Mouse (Mus musculus) neural tube, embryonic 11.5 days (tissue): ENCODE results near the gene Kat5. TPM values are rescaled to one million over a fixed set of nuclear protein-coding genes. Genes with fewer than 3 reads are reported as not detected.

ENCODE experiments used
- ATAC-seq: fragments of 200-750 bp; cut with Nextera tagmentation; 2 replicates; pipeline ENCODE4 v1.8.0; 2017; ENCODE audit warnings: moderate number of reproducible peaks, mild to moderate bottlenecking, moderate TSS enrichment, moderate library complexity; ENCODE audit not compliant: insufficient read depth, low FRiP score, low TSS enrichment
- DNase-seq: peaks from one replicate; pipeline ENCODE4 v3.0.0-alpha.2; 2015; ENCODE audit warnings: low spot score
- H3K27ac ChIP-seq: fragments of 300-500 bp; sonication (generic); 2 replicates; pipeline ENCODE4 v1.5.1; 2014; ENCODE audit warnings: low read depth, mild to moderate bottlenecking, low read length
- H3K27me3 ChIP-seq: fragments of 300-500 bp; sonication (generic); 2 replicates; pipeline ENCODE4 v1.6.1; 2014; ENCODE audit warnings: mild to moderate bottlenecking, low read length, mixed read lengths; ENCODE audit not compliant: control insufficient read depth, insufficient read depth
- H3K36me3 ChIP-seq: fragments of 300-500 bp; sonication (generic); 2 replicates; pipeline ENCODE4 v1.6.1; 2014; ENCODE audit warnings: mild to moderate bottlenecking, low read length, moderate library complexity, mixed read lengths; ENCODE audit not compliant: control insufficient read depth, insufficient read depth
- H3K4me1 ChIP-seq: fragments of 300-500 bp; sonication (generic); 2 replicates; pipeline ENCODE4 v1.6.1; 2014; ENCODE audit warnings: low read length, mixed read lengths; ENCODE audit not compliant: control insufficient read depth, insufficient read depth
- H3K4me2 ChIP-seq: fragments of 300-500 bp; sonication (generic); 2 replicates; pipeline ENCODE4 v1.6.1; 2014; ENCODE audit warnings: low read depth, mild to moderate bottlenecking, moderate library complexity
- H3K4me3 ChIP-seq: fragments of 300-500 bp; sonication (generic); 2 replicates; pipeline ENCODE4 v1.5.1; 2014; ENCODE audit warnings: low read depth, low read length
- H3K9ac ChIP-seq: fragments of 300-500 bp; sonication (generic); 2 replicates; pipeline ENCODE4 v1.6.1; 2014; ENCODE audit warnings: mild to moderate bottlenecking, low read length
- H3K9me3 ChIP-seq: fragments of 300-500 bp; sonication (generic); 2 replicates; pipeline ENCODE4 v1.6.1; 2016; ENCODE audit warnings: low read length; ENCODE audit not compliant: control insufficient read depth
- WGBS: fragments of 180-500 bp; shearing (Covaris S2); extraction: QIAGEN DNeasy Blood & Tissue Kit; methylation state at CpG from one replicate; pipeline ENCODE4 v1.1.7; 2014; 5-methylcytosine and 5-hydroxymethylcytosine counted together
- polyA plus RNA-seq: library from polyadenylated mRNA; unstranded; fragments of >200 nt; fragmentation: Nextera tagmentation; extraction: Ambion mirVana; gene quantifications from 2 replicates; pipeline ENCODE4 v1.2.1, GENCODE M21; 2014

Gene Kat5
- polyA plus RNA-seq, 1 experiment from 2014 or later: 36.3 TPM

- no peak for DNase-seq
- WGBS: 88% methylated on average over 32 of the region's 32 CpGs
- no peak for ATAC-seq
- no peak overlapping the region for H3K4me2 ChIP-seq
- H3K27me3 ChIP-seq: peaks cover 11% of the 10 kb centered on the region
- H3K36me3 ChIP-seq: 0 out of 2 replicates have a peak, but pooled peaks cover 2% of the 10 kb centered on the region
- H3K9me3 ChIP-seq: no peaks in the 10 kb centered on the region
- no peak overlapping the region for H3K27ac ChIP-seq
- H3K4me3 ChIP-seq: no peak overlapping the region
- H3K4me1 ChIP-seq: peaks cover 8% of the 10 kb centered on the region; the same call in 1 of the 2 replicates
- H3K9ac ChIP-seq: no peak overlapping the region
Observed at GRCm38 (mm10) chr19:5570353-5571246, 39.4 kb downstream of the Kat5 start.

GRCm38 (mm10) chr19:5569521-5569920 lies 40.5 kb downstream of the Kat5 start:
- Histone ChIP-seq H3K27ac (no peak overlapping the region), H3K4me3 (no peak overlapping the region), H3K4me1 (peaks cover 8% of the 10 kb centered on the region; the same call in 1 of the 2 replicates), H3K27me3 (peaks cover 13% of the 10 kb centered on the region), H3K9ac (peak overlapping the region; percentile 29; the same call in 1 of the 2 replicates), H3K4me2 (no peak overlapping the region), H3K9me3 (no peaks in the 10 kb centered on the region), H3K36me3 (0 out of 2 replicates have a peak, but pooled peaks cover 2% of the 10 kb centered on the region)
- 87% methylated on average over 10 of the region's 10 CpGs for WGBS
- DNase-seq: no peak
- ATAC-seq: no peak

- no peaks in the 10 kb centered on the region for H3K9me3 ChIP-seq
- H3K4me1 ChIP-seq: peaks cover 8% of the 10 kb centered on the region; the same call in 1 of the 2 replicates
- peak overlapping the region; percentile 68 for H3K4me3 ChIP-seq
- H3K27me3 ChIP-seq: peaks cover 17% of the 10 kb centered on the region
- ATAC-seq (peak; percentile 29; the same call in 1 of the 2 replicates), DNase-seq (peak; percentile 84)
- no peak overlapping the region for H3K27ac ChIP-seq
- 9% methylated on average over 27 of the region's 27 CpGs for WGBS
- H3K36me3 ChIP-seq: 0 out of 2 replicates have a peak, but pooled peaks cover 2% of the 10 kb centered on the region
- peak overlapping the region; percentile 96 for H3K4me2 ChIP-seq
- H3K9ac ChIP-seq: peak overlapping the region; percentile 77
Observed at GRCm38 (mm10) chr19:5568470-5569140, 41.4 kb downstream of the Kat5 start.

- DNase-seq (peak; percentile 92), ATAC-seq (peak; percentile 82)
- H3K27me3 ChIP-seq: peaks cover 19% of the 10 kb centered on the region
- H3K4me3 ChIP-seq: peak within 1 kb of the TSS; percentile 68
- peak within 1 kb of the TSS; percentile 83 for H3K27ac ChIP-seq
- 0 out of 2 replicates have a peak, but pooled peaks cover 2% of the 10 kb centered on the region for H3K36me3 ChIP-seq
- peak within 1 kb of the TSS; percentile 77 for H3K9ac ChIP-seq
- peak within 1 kb of the TSS; percentile 96 for H3K4me2 ChIP-seq
- no peaks in the 10 kb centered on the region for H3K9me3 ChIP-seq
- H3K4me1 ChIP-seq: peaks cover 8% of the 10 kb centered on the region; the same call in 1 of the 2 replicates
- WGBS: under 1% methylated on average over 85 of the region's 102 CpGs
Observed at GRCm38 (mm10) chr19:5567534-5568469, 42.2 kb downstream of the Kat5 start, which contains the start of gene Ap5b1. Gene Ap5b1, plus strand, starts transcription at chr19:5568025.

GRCm38 (mm10) chr19:5567180-5567533 lies 42.9 kb downstream of the Kat5 start:
- Histone ChIP-seq H3K4me2 (peak overlapping the region; percentile 96), H3K4me1 (peaks cover 8% of the 10 kb centered on the region; the same call in 1 of the 2 replicates), H3K4me3 (peak overlapping the region; percentile 68), H3K9me3 (no peaks in the 10 kb centered on the region), H3K9ac (peak overlapping the region; percentile 77), H3K27ac (peak overlapping the region; percentile 83; the same call in 1 of the 2 replicates), H3K27me3 (peaks cover 26% of the 10 kb centered on the region), H3K36me3 (0 out of 2 replicates have a peak, but pooled peaks cover 2% of the 10 kb centered on the region)
- WGBS: 2% methylated on average over 26 of the region's 26 CpGs
- ATAC-seq: peak; percentile 42; the same call in 1 of the 2 replicates
- no peak for DNase-seq

- 0 out of 2 replicates have a peak, but pooled peaks cover 2% of the 10 kb centered on the region for H3K36me3 ChIP-seq
- H3K9ac ChIP-seq: no peak overlapping the region
- H3K4me1 ChIP-seq: peaks cover 8% of the 10 kb centered on the region; the same call in 1 of the 2 replicates
- H3K27me3 ChIP-seq: peaks cover 34% of the 10 kb centered on the region
- ATAC-seq (no peak), DNase-seq (no peak)
- no peak overlapping the region for H3K27ac ChIP-seq
- peak overlapping the region; percentile 96; the same call in 1 of the 2 replicates for H3K4me2 ChIP-seq
- no peaks in the 10 kb centered on the region for H3K9me3 ChIP-seq
- H3K4me3 ChIP-seq: no peak overlapping the region
- WGBS: 48% methylated on average over 5 of the region's 5 CpGs
Observed at GRCm38 (mm10) chr19:5566316-5566715, 43.7 kb downstream of the Kat5 start.

- no peak overlapping the region for H3K4me2 ChIP-seq
- H3K36me3 ChIP-seq: no peaks in the 10 kb centered on the region
- peaks cover 69% of the 10 kb centered on the region for H3K27me3 ChIP-seq
- H3K9ac ChIP-seq: no peak overlapping the region
- H3K4me1 ChIP-seq: peaks cover 14% of the 10 kb centered on the region
- no peak overlapping the region for H3K27ac ChIP-seq
- WGBS: 91% methylated on average over 10 of the region's 10 CpGs
- no peak overlapping the region for H3K4me3 ChIP-seq
- no peaks in the 10 kb centered on the region for H3K9me3 ChIP-seq
- DNase-seq: no peak
- ATAC-seq: no peak
Observed at GRCm38 (mm10) chr19:5562776-5563175, 47.3 kb downstream of the Kat5 start.

GRCm38 (mm10) chr19:5561886-5562285 lies 48.2 kb downstream of the Kat5 start:
- ATAC-seq (no peak), DNase-seq (no peak)
- H3K27ac ChIP-seq: no peak overlapping the region
- no peaks in the 10 kb centered on the region for H3K9me3 ChIP-seq
- H3K4me3 ChIP-seq: no peak overlapping the region
- no peak overlapping the region for H3K4me2 ChIP-seq
- H3K4me1 ChIP-seq: peaks cover 12% of the 10 kb centered on the region
- no peaks in the 10 kb centered on the region for H3K36me3 ChIP-seq
- no peak overlapping the region for H3K9ac ChIP-seq
- 60% methylated on average over 3 of the region's 3 CpGs for WGBS
- peaks cover 72% of the 10 kb centered on the region for H3K27me3 ChIP-seq
